Mouse (Mus musculus) kidney, postnatal 0 days (tissue): ENCODE data around the gene Ttc30a2. TPM values are rescaled to one million over a fixed set of nuclear protein-coding genes. Genes with fewer than 3 reads are reported as not detected.
"Not testable (repeated sequence)": the region's sequence is repeated elsewhere in the genome, so short reads cannot be mapped to it uniquely, and the experiment has no call there.

Experiments used
- ATAC-seq: fragments of 200-750 bp; cut with Nextera tagmentation; replicated peaks from 2 replicates; pipeline ENCODE4 v1.8.0; 2017; ENCODE audit warnings: low read depth, moderate number of reproducible peaks, moderate TSS enrichment, moderate library complexity; ENCODE audit not compliant: low FRiP score
- DNase-seq: peaks from one replicate; pipeline ENCODE4 v3.0.0-alpha.2; 2016; ENCODE audit warnings: low spot score
- H3K27ac ChIP-seq: fragments of 300-500 bp; sonication (generic); 2 replicates; pipeline ENCODE4 v1.5.1; 2014; ENCODE audit warnings: mild to moderate bottlenecking
- H3K27me3 ChIP-seq: fragments of 300-500 bp; sonication (generic); 2 replicates; pipeline ENCODE4 v1.6.1; 2014; ENCODE audit warnings: low read length, mixed read lengths; ENCODE audit not compliant: insufficient read depth
- H3K36me3 ChIP-seq: fragments of 300-500 bp; sonication (generic); 2 replicates; pipeline ENCODE4 v1.6.1; 2014; ENCODE audit warnings: low read length, mixed read lengths; ENCODE audit not compliant: insufficient read depth
- H3K4me1 ChIP-seq: fragments of 300-500 bp; sonication (generic); replicated peaks from 2 replicates; pipeline ENCODE4 v1.6.1; 2014; ENCODE audit warnings: antibody characterized with exemption, low read length, mixed read lengths; ENCODE audit not compliant: insufficient read depth
- H3K4me2 ChIP-seq: fragments of 300-500 bp; sonication (generic); 2 replicates; pipeline ENCODE4 v1.6.1; 2014; ENCODE audit warnings: mild to moderate bottlenecking, low read length, moderate library complexity, mixed read lengths
- H3K4me3 ChIP-seq: fragments of 300-500 bp; sonication (generic); replicated peaks from 2 replicates; pipeline ENCODE4 v1.5.1; 2014; ENCODE audit warnings: low read depth, low read length
- H3K9ac ChIP-seq: fragments of 300-500 bp; sonication (generic); 2 replicates; pipeline ENCODE4 v1.6.1; 2014; ENCODE audit warnings: low read depth, low read length
- H3K9me3 ChIP-seq: fragments of 300-500 bp; sonication (generic); replicated peaks from 2 replicates; pipeline ENCODE4 v1.6.1; 2016; ENCODE audit warnings: low read length, inconsistent platforms, mixed read lengths
- CTCF ChIP-seq: IDR thresholded peaks from 2 replicates; pipeline ENCODE4 v1.5.1; 2016; ENCODE audit warnings: antibody characterized with exemption, low read depth, mild to moderate bottlenecking, moderate library complexity
- WGBS: fragments of 180-500 bp; shearing (Covaris S2); extraction: QIAGEN DNeasy Blood & Tissue Kit; methylation state at CpG from one replicate; pipeline ENCODE4 v1.1.7; 2014; 5-methylcytosine and 5-hydroxymethylcytosine counted together
- polyA plus RNA-seq: library from polyadenylated mRNA; unstranded; fragments of >200 nt; fragmentation: Nextera tagmentation; extraction: Ambion mirVana; gene quantifications from 2 replicates; pipeline ENCODE4 v1.2.1, GENCODE M21; 2015

Gene Ttc30a2
- polyA plus RNA-seq, 1 experiment from 2014 or later, result 0.51 TPM

DNA sequence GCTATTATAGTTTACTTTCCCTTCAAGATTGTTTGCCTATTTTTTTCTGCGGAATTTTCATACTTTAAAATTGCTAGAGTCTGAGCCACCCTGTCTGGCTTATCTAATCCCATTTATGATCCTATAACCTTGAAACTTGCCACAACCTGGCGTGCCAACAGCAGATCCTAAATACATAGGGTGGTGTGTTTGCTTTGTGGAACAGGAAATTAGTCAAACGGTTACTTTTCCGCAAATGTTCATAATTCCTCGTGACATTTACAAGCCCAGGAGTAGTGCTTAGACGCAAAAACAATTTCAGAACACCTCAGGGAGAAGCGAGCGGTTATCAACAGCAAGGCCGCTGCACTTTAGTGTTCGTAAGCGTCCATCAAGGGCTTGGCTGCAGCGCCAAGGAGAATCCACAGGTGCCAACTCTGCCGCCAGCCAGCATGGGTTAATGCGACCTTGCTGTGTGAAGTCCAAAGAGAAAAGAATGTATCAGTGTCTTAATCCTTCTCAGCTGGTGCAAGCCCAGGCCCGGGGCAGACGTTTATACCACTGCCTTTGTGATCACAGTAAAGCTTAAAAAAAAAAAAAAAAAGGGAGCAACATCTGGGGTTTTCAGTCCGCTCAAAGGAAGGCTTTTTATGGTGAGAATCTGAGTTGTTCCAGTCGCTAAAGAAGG, 18.7 kb downstream of the Ttc30a2 start:
- WGBS, result 40% methylated on average over 18 of the region's 18 CpGs
- ATAC-seq (no peak), DNase-seq (no peak)
- Histone ChIP-seq H3K27me3 (no peaks in the 10 kb centered on the region), H3K4me1 (peaks cover 17% of the 10 kb centered on the region), H3K9me3 (no peaks in the 10 kb centered on the region), H3K9ac (no peak overlapping the region), H3K36me3 (no peaks in the 10 kb centered on the region), H3K4me3 (no peak overlapping the region), H3K4me2 (no peak overlapping the region), H3K27ac (peak overlapping the region; percentile 57; the same call in 1 of the 2 replicates)
- TF ChIP-seq CTCF, result no peak

DNA sequence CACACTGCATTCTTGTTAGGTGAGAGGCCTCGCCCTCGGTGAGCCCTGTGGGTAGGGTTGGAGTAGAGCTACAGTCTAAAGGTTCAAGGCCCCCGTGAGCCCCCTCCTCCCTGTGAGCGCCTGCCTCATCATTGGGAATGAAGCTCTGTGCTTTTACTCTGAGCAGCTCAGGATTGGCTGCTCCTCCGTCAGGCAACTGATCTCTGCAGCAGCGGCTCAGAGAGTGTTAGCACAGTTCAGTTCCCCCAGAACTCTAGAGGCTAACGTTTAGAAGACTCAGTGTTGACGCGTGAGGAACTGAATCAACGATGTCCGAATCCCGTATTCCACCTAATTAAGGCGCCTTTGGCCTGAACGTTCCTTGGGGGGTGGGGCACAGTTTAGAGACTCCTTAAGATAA, 22.3 kb downstream of the Ttc30a2 start:
- Histone ChIP-seq H3K9ac (no peak overlapping the region), H3K4me1 (peaks cover 12% of the 10 kb centered on the region), H3K27ac (no peak overlapping the region), H3K27me3 (no peaks in the 10 kb centered on the region), H3K9me3 (no peaks in the 10 kb centered on the region), H3K36me3 (no peaks in the 10 kb centered on the region), H3K4me3 (no peak overlapping the region), H3K4me2 (no peak overlapping the region)
- 50% methylated on average over 14 of the region's 14 CpGs for WGBS
- no peak for DNase-seq
- no peak for ATAC-seq
- TF ChIP-seq CTCF, result no peak

DNA sequence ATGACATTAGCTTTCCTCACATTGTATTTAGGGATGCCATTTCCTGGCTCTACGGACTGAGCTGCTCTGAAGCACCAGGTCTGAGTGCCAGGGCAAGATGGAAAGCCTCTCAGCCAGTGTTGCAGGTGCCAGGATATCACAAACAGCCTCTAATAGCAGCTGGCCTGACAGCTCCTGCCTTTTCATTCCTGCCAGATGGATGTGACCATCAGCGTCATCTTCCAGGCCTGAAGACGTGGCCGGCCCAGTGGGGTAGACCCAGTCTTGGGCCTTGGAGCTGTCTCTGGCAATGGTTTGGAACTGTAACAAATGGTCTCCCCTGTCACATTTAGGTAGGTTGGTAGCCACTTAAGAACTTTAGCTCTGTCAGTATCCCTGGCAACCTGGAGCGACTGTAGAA, 24.6 kb downstream of the Ttc30a2 start:
- Histone ChIP-seq H3K27ac (no peak overlapping the region), H3K9ac (no peak overlapping the region), H3K4me2 (no peak overlapping the region), H3K9me3 (no peaks in the 10 kb centered on the region), H3K36me3 (no peaks in the 10 kb centered on the region), H3K27me3 (no peaks in the 10 kb centered on the region), H3K4me3 (no peak overlapping the region), H3K4me1 (no peaks in the 10 kb centered on the region)
- no peak for TF ChIP-seq CTCF
- WGBS, result 91% methylated on average over 5 of the region's 5 CpGs
- ATAC-seq, result no peak
- no peak for DNase-seq

- no peak overlapping the region for H3K9ac ChIP-seq
- ATAC-seq, result no peak
- H3K4me3 ChIP-seq, result no peak overlapping the region
- no peaks in the 10 kb centered on the region for H3K36me3 ChIP-seq
- DNase-seq, result no peak
- no peak overlapping the region for H3K27ac ChIP-seq
- H3K9me3 ChIP-seq, result no peaks in the 10 kb centered on the region
- TF ChIP-seq CTCF, result no peak
- 76% methylated on average over 8 of the region's 8 CpGs for WGBS
- H3K4me1 ChIP-seq, result no peaks in the 10 kb centered on the region
- H3K4me2 ChIP-seq, result no peak overlapping the region
- H3K27me3 ChIP-seq, result no peaks in the 10 kb centered on the region
These were observed 27.3 kb downstream of the Ttc30a2 start for GRCm38 (mm10) chr2:75950685-75951084.

- peak; percentile 89 for ATAC-seq
- WGBS, result 3% methylated on average over 31 of the region's 42 CpGs
- peak; percentile 91 for DNase-seq
- no peaks in the 10 kb centered on the region for H3K9me3 ChIP-seq
- H3K27ac ChIP-seq, result peak within 1 kb of the TSS; percentile 79; the same call in 1 of the 2 replicates
- no peaks in the 10 kb centered on the region for H3K4me1 ChIP-seq
- H3K9ac ChIP-seq, result peak within 1 kb of the TSS; percentile 47
- no peaks in the 10 kb centered on the region for H3K36me3 ChIP-seq
- H3K4me3 ChIP-seq, result peak within 1 kb of the TSS; percentile 49
- TF ChIP-seq CTCF, result no peak
- H3K4me2 ChIP-seq, result peak within 1 kb of the TSS; percentile 68
- no peaks in the 10 kb centered on the region for H3K27me3 ChIP-seq
These were observed 39.6 kb downstream of the Ttc30a2 start, which contains the start of gene Ttc30b for GRCm38 (mm10) chr2:75938117-75939063. Ttc30b (minus strand) TSS chr2:75938585.

DNA sequence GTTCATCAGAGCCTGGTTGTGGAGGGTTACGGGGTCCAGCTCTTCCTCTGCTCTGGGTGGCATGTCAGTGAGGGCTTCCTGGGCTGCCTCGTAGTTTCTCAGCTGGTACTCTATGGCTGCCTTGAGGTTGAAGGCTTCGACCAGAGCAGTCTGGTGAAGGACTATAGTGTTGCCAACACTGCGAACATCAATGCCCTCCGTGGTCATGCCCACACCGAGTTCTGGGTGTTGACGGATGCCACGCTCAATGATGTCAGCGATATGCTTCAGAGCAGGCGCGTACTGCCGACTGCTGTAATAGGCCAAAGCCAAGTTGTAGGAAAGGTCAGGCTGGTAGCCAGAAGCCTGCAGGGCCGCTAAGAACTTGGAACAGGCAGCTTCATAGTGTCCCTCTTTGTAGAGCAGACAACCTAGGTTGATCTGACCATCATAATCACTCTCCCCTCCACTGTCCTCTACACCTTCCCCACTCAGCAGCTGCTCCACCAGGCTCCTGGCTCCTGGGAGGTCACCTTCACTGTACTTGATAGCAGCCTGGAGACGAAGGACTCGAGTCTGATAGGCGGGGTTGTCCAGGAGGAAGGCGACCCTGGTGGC, 40.4 kb downstream of the Ttc30a2 start:
- not testable (repeated sequence) for DNase-seq, H3K4me1 ChIP-seq, H3K9me3 ChIP-seq, H3K27me3 ChIP-seq, H3K36me3 ChIP-seq, ATAC-seq
- H3K4me3 ChIP-seq, result peak overlapping the region; percentile 49
- 66% methylated on average over 15 of the region's 17 CpGs for WGBS
- H3K4me2 ChIP-seq, result peak overlapping the region; percentile 68
- H3K9ac ChIP-seq, result peak overlapping the region; percentile 47; the same call in 1 of the 2 replicates
- H3K27ac ChIP-seq, result 0 out of 2 replicates have a peak overlapping the region, but pooled peaks have one; percentile 79

DNA sequence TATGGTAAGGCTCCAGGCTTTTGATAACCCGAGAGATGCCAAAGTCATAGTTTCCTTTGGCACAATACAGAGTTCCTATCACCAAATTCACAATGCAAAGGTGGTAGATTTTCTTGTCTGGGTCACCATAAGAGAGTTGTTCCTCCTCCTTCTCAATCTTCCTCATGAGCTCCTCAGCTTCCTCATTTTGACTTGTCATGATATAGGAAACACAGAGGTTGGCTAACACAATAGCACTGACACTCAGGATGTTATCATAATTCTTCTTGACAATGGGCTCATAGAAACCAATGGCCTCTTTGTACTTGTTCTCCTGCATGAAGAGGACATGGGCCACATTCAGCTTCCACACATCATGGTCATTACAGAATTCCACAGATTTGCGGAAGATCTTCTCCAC, 41.3 kb downstream of the Ttc30a2 start:
- DNase-seq, ATAC-seq, H3K9ac ChIP-seq, H3K27me3 ChIP-seq, H3K4me2 ChIP-seq, H3K4me3 ChIP-seq, H3K36me3 ChIP-seq, H3K4me1 ChIP-seq, H3K27ac ChIP-seq, H3K9me3 ChIP-seq: not testable (repeated sequence)
- 88% methylated on average over 2 of the region's 2 CpGs for WGBS
